Mouse (Mus musculus): ENCODE results near the gene Klhl32. TPM values are rescaled to one million over a fixed set of nuclear protein-coding genes. Genes with fewer than 3 reads are reported as not detected.

Gene Klhl32
- polyA plus RNA-seq, 1 experiment from 2014 or later = 2.9 TPM

DNA sequence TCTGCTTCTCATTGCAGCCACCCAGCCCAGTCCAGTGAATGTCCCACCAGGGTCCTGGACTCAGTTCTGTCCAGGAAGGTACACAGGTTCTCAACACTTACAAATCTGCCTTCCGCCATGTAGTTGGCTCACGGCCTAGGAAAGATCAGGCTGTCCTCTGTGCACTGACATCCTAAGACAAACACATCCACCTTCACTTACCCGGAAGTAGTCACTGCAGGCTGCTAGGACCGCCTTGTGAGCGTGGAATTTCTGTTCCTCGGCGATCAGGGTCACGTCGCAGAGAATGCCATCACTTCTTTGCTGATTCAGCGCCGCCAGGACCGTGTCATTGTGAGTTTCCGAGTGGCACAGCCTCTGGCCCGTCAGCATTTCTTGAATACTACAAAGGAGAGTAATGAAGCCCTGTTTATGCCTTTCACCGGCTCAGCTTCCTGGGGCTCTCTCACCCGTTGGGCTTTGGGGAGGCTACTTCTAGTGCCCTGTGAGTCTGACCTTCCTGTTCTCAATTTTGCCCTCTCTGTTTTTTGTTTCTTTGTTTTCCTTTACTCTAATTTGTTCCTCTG lies 58.4 kb downstream of the Klhl32 start:
- H3K4me1 ChIP-seq (ENCODE audit: control insufficient read depth, insufficient read depth, low read length) = no peaks in the 10 kb centered on the region; the same call in 1 of the 2 replicates
- peak overlapping the region; percentile 19; the same call in 1 of the 2 replicates for H3K4me3 ChIP-seq (ENCODE audit: low read depth, low read length)
- 37% methylated on average over 16 of the region's 16 CpGs for WGBS (ENCODE audit: insufficient replicate concordance)
- H3K36me3 ChIP-seq (ENCODE audit: control insufficient read depth, insufficient read depth, low read length) = no peaks in the 10 kb centered on the region
- H3K27ac ChIP-seq (ENCODE audit: low read depth, low read length) = no peak overlapping the region
- no peaks in the 10 kb centered on the region for H3K27me3 ChIP-seq (ENCODE audit: control insufficient read depth, insufficient read depth, low read length)
- no peaks in the 10 kb centered on the region for H3K9me3 ChIP-seq (replicated peaks; ENCODE audit: control insufficient read depth, low read length)
- no peak for ATAC-seq (replicated peaks; ENCODE audit: insufficient number of reproducible peaks, low FRiP score, low TSS enrichment)
- no peak overlapping the region for H3K9ac ChIP-seq (ENCODE audit: low read depth, low read length)
- H3K4me2 ChIP-seq = peak overlapping the region; percentile 42

DNA sequence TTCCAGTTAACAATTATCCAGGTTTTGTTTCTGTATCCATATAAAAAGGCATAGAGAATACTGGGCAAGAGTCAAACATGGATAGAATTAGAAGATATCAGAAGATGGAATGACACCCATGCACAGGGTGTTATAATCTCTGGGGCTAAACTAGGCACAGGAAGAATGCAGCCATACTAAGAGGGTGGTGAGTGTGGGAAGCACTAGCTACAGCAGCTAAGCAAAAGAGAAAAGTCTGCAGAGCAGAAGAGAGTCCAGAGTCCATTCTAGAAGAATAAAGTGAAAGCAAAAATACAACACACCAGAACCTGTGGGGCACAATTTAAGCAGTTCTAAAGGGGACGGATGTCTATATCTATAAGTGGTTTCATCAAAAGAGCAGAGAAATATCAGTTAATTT lies 61.6 kb downstream of the Klhl32 start:
- Histone ChIP-seq H3K4me1 (ENCODE audit: control insufficient read depth, insufficient read depth, low read length) (no peaks in the 10 kb centered on the region; the same call in 1 of the 2 replicates), H3K4me2 (0 out of 2 replicates have a peak overlapping the region, but pooled peaks have one; percentile 14), H3K9ac (ENCODE audit: low read depth, low read length) (no peak overlapping the region), H3K9me3 (replicated peaks; ENCODE audit: control insufficient read depth, low read length) (no peaks in the 10 kb centered on the region), H3K4me3 (ENCODE audit: low read depth, low read length) (no peak overlapping the region), H3K36me3 (ENCODE audit: control insufficient read depth, insufficient read depth, low read length) (no peaks in the 10 kb centered on the region), H3K27me3 (ENCODE audit: control insufficient read depth, insufficient read depth, low read length) (no peaks in the 10 kb centered on the region), H3K27ac (ENCODE audit: low read depth, low read length) (no peak overlapping the region)
- no peak for ATAC-seq (replicated peaks; ENCODE audit: insufficient number of reproducible peaks, low FRiP score, low TSS enrichment)
- WGBS (ENCODE audit: insufficient replicate concordance) = 78% methylated on average over 1 of the region's 1 CpGs

DNA sequence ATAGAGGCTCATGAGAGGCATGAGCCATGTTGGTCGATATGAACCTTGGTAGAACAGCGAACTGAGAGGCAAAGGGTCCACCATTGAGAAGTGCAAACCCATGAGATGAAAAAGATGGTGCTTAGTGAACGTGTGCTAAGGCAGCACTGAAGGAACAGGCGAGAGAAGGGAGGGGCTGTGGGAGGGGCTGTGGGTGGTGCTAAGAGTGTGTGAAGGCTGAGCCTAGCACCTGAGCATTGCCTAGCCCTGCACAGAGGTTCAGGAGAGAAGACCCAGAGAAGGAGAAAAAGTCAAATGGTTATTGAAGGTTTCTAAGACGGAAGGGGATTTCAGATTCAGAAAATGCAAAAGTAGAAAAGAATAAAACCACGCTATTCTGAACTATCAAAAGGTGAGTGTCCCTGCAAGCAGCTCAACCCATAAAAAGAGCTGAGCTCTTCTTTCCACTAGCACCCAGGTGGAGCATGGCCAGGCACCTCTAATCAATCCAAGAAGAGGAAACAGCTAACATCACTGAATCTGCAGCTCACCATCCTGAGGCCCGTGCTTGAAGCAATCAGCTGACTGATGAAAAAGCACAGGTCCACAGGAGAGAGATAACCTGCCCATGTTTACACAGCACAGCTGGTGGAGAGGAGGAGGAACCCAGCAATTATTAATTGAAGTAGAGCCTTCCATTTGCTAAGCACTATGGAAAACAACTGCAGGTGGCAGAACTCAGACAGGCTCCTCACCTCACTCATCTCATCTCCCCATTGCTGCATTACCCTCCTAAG lies 65.0 kb downstream of the Klhl32 start:
- no peak for ATAC-seq (replicated peaks; ENCODE audit: insufficient number of reproducible peaks, low FRiP score, low TSS enrichment)
- H3K36me3 ChIP-seq (ENCODE audit: control insufficient read depth, insufficient read depth, low read length) = no peaks in the 10 kb centered on the region
- WGBS (ENCODE audit: insufficient replicate concordance) = 44% methylated on average over 7 of the region's 7 CpGs
- no peak overlapping the region for H3K4me3 ChIP-seq (ENCODE audit: low read depth, low read length)
- H3K27ac ChIP-seq (ENCODE audit: low read depth, low read length) = no peak overlapping the region
- no peaks in the 10 kb centered on the region for H3K9me3 ChIP-seq (replicated peaks; ENCODE audit: control insufficient read depth, low read length)
- no peak overlapping the region for H3K9ac ChIP-seq (ENCODE audit: low read depth, low read length)
- no peak overlapping the region for H3K4me2 ChIP-seq
- H3K4me1 ChIP-seq (ENCODE audit: control insufficient read depth, insufficient read depth, low read length) = no peaks in the 10 kb centered on the region
- H3K27me3 ChIP-seq (ENCODE audit: control insufficient read depth, insufficient read depth, low read length) = no peaks in the 10 kb centered on the region

DNA sequence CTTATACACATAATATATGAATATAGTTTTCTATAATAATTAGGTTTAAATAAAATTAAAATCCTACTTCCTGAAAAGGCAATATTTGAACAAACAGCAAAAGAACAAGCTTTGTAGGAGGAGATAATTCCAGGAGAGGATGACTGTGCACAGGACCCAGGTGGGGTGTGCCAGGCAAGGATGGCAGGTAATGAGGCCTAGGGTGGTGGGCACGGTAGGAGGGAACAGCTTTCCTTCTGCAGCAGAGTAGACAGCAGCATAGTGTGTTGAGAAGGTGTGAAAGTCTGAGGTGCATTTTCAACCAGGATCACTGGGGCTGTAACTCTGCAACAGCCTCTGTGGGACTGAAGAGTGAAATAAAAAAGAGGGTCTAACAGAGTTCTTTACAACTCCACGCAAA lies 85.0 kb downstream of the Klhl32 start:
- no peaks in the 10 kb centered on the region for H3K4me1 ChIP-seq (ENCODE audit: control insufficient read depth, insufficient read depth, low read length)

DNA sequence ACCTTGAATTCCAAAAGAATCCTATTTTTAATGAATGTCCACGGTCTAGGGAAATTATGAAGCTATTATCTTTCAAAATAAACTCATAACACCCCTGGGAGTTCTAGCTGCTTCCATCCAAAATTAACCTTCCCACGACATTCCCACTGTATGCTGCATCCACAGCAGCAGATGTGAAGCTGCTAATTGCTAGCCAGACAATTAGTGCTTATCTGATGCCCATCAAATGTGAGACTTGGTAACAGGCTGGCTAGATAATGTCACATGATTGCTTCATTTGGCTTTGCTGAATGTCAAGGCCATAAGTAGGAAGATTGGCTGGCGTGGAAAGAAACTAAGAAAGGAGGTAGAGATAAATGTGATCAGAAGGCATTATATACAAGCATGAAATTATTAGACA lies 85.5 kb downstream of the Klhl32 start:
- 69% methylated on average over 3 of the region's 3 CpGs for WGBS (ENCODE audit: insufficient replicate concordance)
- no peak overlapping the region for H3K27ac ChIP-seq (ENCODE audit: low read depth, low read length)
- no peak for ATAC-seq (replicated peaks; ENCODE audit: insufficient number of reproducible peaks, low FRiP score, low TSS enrichment)
- H3K4me3 ChIP-seq (ENCODE audit: low read depth, low read length) = no peak overlapping the region
- H3K4me1 ChIP-seq (ENCODE audit: control insufficient read depth, insufficient read depth, low read length) = no peaks in the 10 kb centered on the region
- no peaks in the 10 kb centered on the region for H3K27me3 ChIP-seq (ENCODE audit: control insufficient read depth, insufficient read depth, low read length)
- H3K9ac ChIP-seq (ENCODE audit: low read depth, low read length) = no peak overlapping the region
- H3K4me2 ChIP-seq = no peak overlapping the region
- no peaks in the 10 kb centered on the region for H3K36me3 ChIP-seq (ENCODE audit: control insufficient read depth, insufficient read depth, low read length)
- no peaks in the 10 kb centered on the region for H3K9me3 ChIP-seq (replicated peaks; ENCODE audit: control insufficient read depth, low read length)

More for the DNA sequence above, 85.0 kb downstream of the Klhl32 start:
- Histone ChIP-seq H3K27me3 (ENCODE audit: control insufficient read depth, insufficient read depth, low read length) (no peaks in the 10 kb centered on the region), H3K4me2 (no peak overlapping the region), H3K9me3 (replicated peaks; ENCODE audit: control insufficient read depth, low read length) (no peaks in the 10 kb centered on the region), H3K36me3 (ENCODE audit: control insufficient read depth, insufficient read depth, low read length) (no peaks in the 10 kb centered on the region), H3K27ac (ENCODE audit: low read depth, low read length) (no peak overlapping the region), H3K4me3 (ENCODE audit: low read depth, low read length) (no peak overlapping the region), H3K9ac (ENCODE audit: low read depth, low read length) (no peak overlapping the region)
- WGBS (ENCODE audit: insufficient replicate concordance) = 65% methylated on average over 2 of the region's 2 CpGs
- no peak for ATAC-seq (replicated peaks; ENCODE audit: insufficient number of reproducible peaks, low FRiP score, low TSS enrichment)

DNA sequence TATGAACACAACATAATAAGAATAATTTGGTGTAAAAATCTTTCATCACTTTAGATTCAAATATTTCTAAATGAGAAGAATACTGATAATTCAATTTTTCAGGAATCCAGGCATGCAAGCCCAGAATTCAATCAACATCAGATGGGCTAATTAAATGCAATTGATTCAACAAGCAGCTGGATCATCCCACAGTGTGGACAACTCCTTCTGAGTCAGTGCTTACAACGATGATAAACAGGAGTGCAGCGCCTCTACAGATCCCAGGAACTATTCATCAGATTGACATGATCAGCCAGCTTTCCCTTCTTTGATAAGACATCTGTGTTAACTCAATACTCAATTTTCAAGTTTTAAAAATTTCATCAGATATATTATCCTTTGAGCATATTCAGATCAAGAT lies 86.4 kb downstream of the Klhl32 start:
- Histone ChIP-seq H3K27me3 (ENCODE audit: control insufficient read depth, insufficient read depth, low read length) (no peaks in the 10 kb centered on the region), H3K4me1 (ENCODE audit: control insufficient read depth, insufficient read depth, low read length) (no peaks in the 10 kb centered on the region), H3K27ac (ENCODE audit: low read depth, low read length) (no peak overlapping the region), H3K4me3 (ENCODE audit: low read depth, low read length) (no peak overlapping the region), H3K9me3 (replicated peaks; ENCODE audit: control insufficient read depth, low read length) (no peaks in the 10 kb centered on the region), H3K9ac (ENCODE audit: low read depth, low read length) (no peak overlapping the region), H3K36me3 (ENCODE audit: control insufficient read depth, insufficient read depth, low read length) (no peaks in the 10 kb centered on the region), H3K4me2 (no peak overlapping the region)
- WGBS (ENCODE audit: insufficient replicate concordance) = 81% methylated on average over 2 of the region's 2 CpGs
- ATAC-seq (replicated peaks; ENCODE audit: insufficient number of reproducible peaks, low FRiP score, low TSS enrichment) = no peak

DNA sequence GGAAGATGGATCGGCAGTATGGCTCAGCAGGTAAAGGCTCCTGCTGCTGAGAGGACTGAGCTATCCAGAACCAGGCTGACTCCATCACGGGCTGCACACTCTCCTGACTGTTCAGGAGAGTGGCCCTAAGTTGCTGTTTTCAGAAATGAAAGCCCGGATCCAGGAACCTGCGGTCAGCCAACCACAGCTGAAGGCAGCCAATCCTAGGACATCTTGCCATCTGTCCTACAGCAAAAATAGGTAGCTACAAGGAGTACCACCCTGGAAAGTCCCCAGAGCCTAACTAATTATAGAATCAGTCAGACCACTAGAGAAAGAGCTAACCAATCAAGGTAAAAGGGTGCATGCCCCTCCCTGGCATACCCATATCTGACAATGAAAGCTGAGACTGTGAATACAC lies 87.5 kb downstream of the Klhl32 start:
- WGBS (ENCODE audit: insufficient replicate concordance) = 79% methylated on average over 4 of the region's 4 CpGs
- Histone ChIP-seq H3K9ac (ENCODE audit: low read depth, low read length) (no peak overlapping the region), H3K4me2 (no peak overlapping the region), H3K4me3 (ENCODE audit: low read depth, low read length) (no peak overlapping the region), H3K4me1 (ENCODE audit: control insufficient read depth, insufficient read depth, low read length) (no peaks in the 10 kb centered on the region), H3K27ac (ENCODE audit: low read depth, low read length) (no peak overlapping the region), H3K36me3 (ENCODE audit: control insufficient read depth, insufficient read depth, low read length) (no peaks in the 10 kb centered on the region), H3K27me3 (ENCODE audit: control insufficient read depth, insufficient read depth, low read length) (no peaks in the 10 kb centered on the region), H3K9me3 (replicated peaks; ENCODE audit: control insufficient read depth, low read length) (no peaks in the 10 kb centered on the region)
- ATAC-seq (replicated peaks; ENCODE audit: insufficient number of reproducible peaks, low FRiP score, low TSS enrichment) = no peak

DNA sequence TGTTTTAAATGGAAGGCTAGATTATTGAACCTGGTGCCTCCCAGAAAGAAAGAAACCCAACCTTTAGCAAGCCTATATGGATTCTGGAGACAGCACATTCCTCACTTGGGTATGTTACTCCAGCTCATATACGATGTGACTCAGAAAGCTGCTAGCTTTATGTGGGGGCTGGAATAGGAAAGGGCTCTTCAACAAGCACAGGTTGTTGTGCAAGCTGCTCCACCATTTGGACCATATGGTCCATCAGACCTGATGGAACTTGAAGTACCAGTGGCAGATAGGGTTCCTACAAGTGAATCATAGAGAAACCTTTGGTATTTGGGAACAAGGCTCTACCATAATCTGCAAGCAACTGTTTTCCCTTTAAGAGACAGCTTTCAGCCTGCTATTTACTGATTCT lies 92.0 kb downstream of the Klhl32 start:
- 81% methylated on average over 1 of the region's 1 CpGs for WGBS (ENCODE audit: insufficient replicate concordance)
- Histone ChIP-seq H3K4me2 (no peak overlapping the region), H3K4me1 (ENCODE audit: control insufficient read depth, insufficient read depth, low read length) (no peaks in the 10 kb centered on the region), H3K27me3 (ENCODE audit: control insufficient read depth, insufficient read depth, low read length) (no peaks in the 10 kb centered on the region), H3K4me3 (ENCODE audit: low read depth, low read length) (no peak overlapping the region), H3K9me3 (replicated peaks; ENCODE audit: control insufficient read depth, low read length) (no peaks in the 10 kb centered on the region), H3K9ac (ENCODE audit: low read depth, low read length) (no peak overlapping the region), H3K27ac (ENCODE audit: low read depth, low read length) (no peak overlapping the region), H3K36me3 (ENCODE audit: control insufficient read depth, insufficient read depth, low read length) (no peaks in the 10 kb centered on the region)
- no peak for ATAC-seq (replicated peaks; ENCODE audit: insufficient number of reproducible peaks, low FRiP score, low TSS enrichment)
